Mouse (Mus musculus) thymus, postnatal 14 days (tissue): ENCODE measurements around the gene Pi4kb.
A peak's percentile ranks its signal among the peaks of the same experiment; 100 is the strongest.
"Not testable (repeated sequence)": the region's sequence is repeated elsewhere in the genome, so short reads cannot be mapped to it uniquely, and the experiment has no call there.

ENCODE experiments used
- DNase-seq: peaks from one replicate; pipeline ENCODE4 v3.0.0; 2021

The Pi4kb gene

GRCm38 (mm10) chr3:94974528-94975422 is at the start of gene Pi4kb:
Gene Pi4kb (plus strand): TSS chr3:94974731.
- DNase-seq = peak; percentile 89

- DNase-seq = not testable (repeated sequence)
Observed at GRCm38 (mm10) chr3:94926301-94926736, 48.2 kb upstream of the Pi4kb start.

- DNase-seq = not testable (repeated sequence)
Observed at GRCm38 (mm10) chr3:94928979-94929378, 45.6 kb upstream of the Pi4kb start.

- not testable (repeated sequence) for DNase-seq
Observed at GRCm38 (mm10) chr3:94930386-94931266, 43.9 kb upstream of the Pi4kb start.

- not testable (repeated sequence) for DNase-seq
Observed at GRCm38 (mm10) chr3:94931427-94932082, 43.0 kb upstream of the Pi4kb start.

- DNase-seq = not testable (repeated sequence)
Observed at GRCm38 (mm10) chr3:94932279-94932678, 42.3 kb upstream of the Pi4kb start.

- no peak for DNase-seq
Observed at GRCm38 (mm10) chr3:94932809-94933564, 41.5 kb upstream of the Pi4kb start, which contains the start of gene Selenbp1. Gene Selenbp1 (plus strand): TSS chr3:94933056.

GRCm38 (mm10) chr3:94933604-94934003 is 40.9 kb upstream of the Pi4kb start:
- DNase-seq = not testable (repeated sequence)

- not testable (repeated sequence) for DNase-seq
Observed at GRCm38 (mm10) chr3:94934564-94934963, 40.0 kb upstream of the Pi4kb start.

GRCm38 (mm10) chr3:94935332-94935731 is 39.2 kb upstream of the Pi4kb start:
- not testable (repeated sequence) for DNase-seq

- not testable (repeated sequence) for DNase-seq
Observed at GRCm38 (mm10) chr3:94936147-94936546, 38.4 kb upstream of the Pi4kb start.

- DNase-seq = not testable (repeated sequence)
Observed at GRCm38 (mm10) chr3:94937194-94937593, 37.3 kb upstream of the Pi4kb start.

- DNase-seq = not testable (repeated sequence)
Observed at GRCm38 (mm10) chr3:94940033-94940432, 34.5 kb upstream of the Pi4kb start.

GRCm38 (mm10) chr3:94942211-94942967 is 32.1 kb upstream of the Pi4kb start:
- DNase-seq = not testable (repeated sequence)

- not testable (repeated sequence) for DNase-seq
Observed at GRCm38 (mm10) chr3:94943706-94944105, 30.8 kb upstream of the Pi4kb start.

- DNase-seq = peak; percentile 37
Observed at GRCm38 (mm10) chr3:94948066-94948614, 26.4 kb upstream of the Pi4kb start.

GRCm38 (mm10) chr3:94949645-94950044 is 24.9 kb upstream of the Pi4kb start:
- no peak for DNase-seq

- DNase-seq = peak; percentile 77
Observed at GRCm38 (mm10) chr3:94952806-94953205, 21.7 kb upstream of the Pi4kb start.

- no peak for DNase-seq
Observed at GRCm38 (mm10) chr3:94953384-94953763, 21.2 kb upstream of the Pi4kb start.

- peak; percentile 92 for DNase-seq
Observed at GRCm38 (mm10) chr3:94953764-94954616, 20.5 kb upstream of the Pi4kb start, which contains the start of gene Rfx5. Gene Rfx5 (plus strand): TSS chr3:94954075.
